Mouse (Mus musculus) subcutaneous adipose tissue, adult 2 months (tissue): ENCODE measurements around the gene Slc45a1. TPM values are rescaled to one million over a fixed set of nuclear protein-coding genes. Genes with fewer than 3 reads are reported as not detected.

Source experiments
- polyA plus RNA-seq: library from polyadenylated mRNA; depleted of rRNA; stranded (reverse); fragments of >200 nt; gene quantifications from 2 replicates; pipeline ENCODE4 v1.2.3, GENCODE M21; 2012; ENCODE audit warnings: low replicate concordance; rRNA removed

The Slc45a1 gene
- not detected in 2 replicates for polyA plus RNA-seq

DNA sequence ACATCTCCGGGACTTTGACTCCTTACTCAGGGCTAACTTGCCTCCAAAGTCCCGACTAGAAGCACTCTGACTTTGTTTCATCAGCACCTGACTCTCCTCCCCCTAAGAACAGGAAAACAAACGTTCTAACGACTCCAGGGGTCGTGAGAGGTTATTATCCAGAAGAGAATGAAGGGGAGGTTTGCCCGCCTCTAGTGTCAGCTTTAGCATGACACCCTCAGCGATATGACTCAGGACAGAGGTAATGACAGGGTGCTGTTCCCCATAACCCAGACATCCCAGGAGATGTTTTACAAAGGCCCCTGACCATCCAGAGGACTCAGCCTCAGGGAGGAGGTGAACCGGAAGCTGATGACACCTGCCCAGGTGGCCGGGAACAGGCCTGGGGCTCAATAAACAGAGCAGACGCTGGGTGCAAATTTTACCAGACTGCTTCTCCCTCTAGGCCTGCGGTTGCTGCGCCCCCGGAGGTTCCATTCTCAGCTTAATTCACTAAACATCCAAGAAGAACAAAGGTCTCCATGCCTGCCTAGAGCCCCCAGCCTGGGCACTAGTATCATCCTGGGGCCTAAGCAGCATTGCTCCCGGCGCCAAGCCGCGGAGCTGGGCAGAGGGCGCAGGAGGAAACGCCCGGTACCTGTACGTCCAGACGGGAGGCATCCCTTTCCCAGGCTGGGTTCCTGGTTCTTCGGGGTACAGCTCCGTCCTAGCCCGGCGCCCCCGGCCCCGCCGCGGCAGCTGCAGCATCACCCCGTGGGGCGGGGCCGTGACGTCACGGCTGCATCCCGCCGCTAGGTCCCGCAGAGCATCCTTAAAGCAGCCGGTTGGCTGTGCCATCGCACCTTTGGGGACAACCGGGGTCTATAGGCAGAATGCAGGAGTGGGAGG is at the start of gene Slc45a1:
TSS of gene Slc45a1 (minus strand) at position 785 of the 888 bp plus-strand sequence.

Other genes with a start within 250 kb of the Slc45a1 start
- 31.4 and 34.2 TPM in 2 replicates for gene Errfi1, start 201.7 kb upstream of the Slc45a1 start, polyA plus RNA-seq